Mouse (Mus musculus): ENCODE measurements at regions not wholly inside any gene's neighbourhood (a gene's known extent, or its start where the extent isn't known, plus 50 kb on each side); places are given as distances from the start of the nearest gene placed in this dataset.

DNA sequence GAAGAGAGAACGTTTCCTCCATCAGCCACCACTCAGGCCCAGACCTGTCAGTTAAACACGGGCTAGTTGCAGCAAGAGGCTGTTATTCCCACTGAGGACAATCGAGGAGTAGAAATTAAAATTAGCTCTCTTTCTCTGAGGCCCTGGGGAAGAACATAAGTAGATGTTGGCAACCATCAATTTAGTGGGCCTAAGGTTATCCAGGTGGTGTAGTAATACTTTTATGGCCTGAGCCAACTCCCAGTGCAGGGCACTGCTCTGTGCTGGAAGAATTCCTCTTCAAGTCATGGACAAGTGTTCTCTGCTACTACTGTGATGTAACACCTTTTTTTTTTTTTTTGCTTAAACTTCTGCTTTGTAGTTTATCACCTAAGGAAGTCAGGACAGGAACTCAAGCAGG is 270.1 kb downstream of the Cog6 start:
- no peak for TF ChIP-seq POLR2A (IDR thresholded peaks at IDR 0.05; ENCODE audit: insufficient read depth, low read depth, low read length)
- TF ChIP-seq CTCF (IDR thresholded peaks at IDR 0.05; ENCODE audit: insufficient read depth, low read depth, low read length), result no peak

Data from olfactory bulb, adult 2 months (tissue).